Mouse (Mus musculus) MEL (cell line): ENCODE measurements around the gene Lrriq4. TPM values are rescaled to one million over a fixed set of nuclear protein-coding genes. Genes with fewer than 3 reads are reported as not detected.
A peak's percentile ranks its signal among the peaks of the same experiment; 100 is the strongest.

Experiments
- DNase-seq: peaks from one replicate; pipeline ENCODE4 v3.0.0; 2011; ENCODE audit warnings: low read depth, low spot score
- H3K27ac ChIP-seq: 2 replicates; pipeline ENCODE4 v1.5.1; 2012; ENCODE audit warnings: low read depth, mild to moderate bottlenecking, control low read depth, low read length, moderate library complexity; ENCODE audit not compliant: control insufficient read depth
- H3K27me3 ChIP-seq, 2 experiments: fragments of 150-350 bp in 1 of 2; sonication (generic) in 1 of 2; 2 replicates each; pipeline ENCODE4 v1.6.1; 2012; ENCODE audit warnings: low read length in 2 of 2, mild to moderate bottlenecking in 2 of 2, improper control_type of control experiment in 1 of 2, moderate library complexity in 1 of 2; ENCODE audit not compliant: insufficient read depth in 2 of 2, control insufficient read depth in 1 of 2
- H3K36me3 ChIP-seq, 2 experiments: 2 replicates each; pipeline ENCODE4 v1.6.1; 2012 to 2014; ENCODE audit warnings: low read length in 2 of 2, improper control_type of control experiment in 1 of 2, inconsistent platforms in 1 of 2, mild to moderate bottlenecking in 1 of 2; ENCODE audit not compliant: insufficient read depth in 2 of 2, control insufficient read depth in 1 of 2
- H3K4me1 ChIP-seq, 2 experiments: fragments of 150-350 bp in 1 of 2; sonication (generic) in 1 of 2; 2 replicates each; pipeline ENCODE4 v1.6.1; 2012; ENCODE audit warnings: low read length in 2 of 2, improper control_type of control experiment in 1 of 2, mild to moderate bottlenecking in 1 of 2; ENCODE audit not compliant: insufficient read depth in 2 of 2, control insufficient read depth in 1 of 2
- H3K4me3 ChIP-seq, 2 experiments: fragments of 150-350 bp in 1 of 2; sonication (generic) in 1 of 2; 2 replicates each; pipeline ENCODE4 v1.5.1; 2012; ENCODE audit warnings: low read depth in 2 of 2, low read length in 2 of 2, mild to moderate bottlenecking in 2 of 2, moderate library complexity in 2 of 2, control low read depth in 1 of 2, improper control_type of control experiment in 1 of 2; ENCODE audit not compliant: control insufficient read depth in 1 of 2, insufficient read depth in 1 of 2
- H3K79me2 ChIP-seq: 2 replicates; pipeline ENCODE4 v1.6.1; 2012; ENCODE audit warnings: mild to moderate bottlenecking, low read length, moderate library complexity; ENCODE audit not compliant: control insufficient read depth, poor library complexity, insufficient read depth
- H3K9ac ChIP-seq: 2 replicates; pipeline ENCODE4 v1.6.1; 2012; ENCODE audit warnings: low read depth, mild to moderate bottlenecking, control low read depth, low read length, moderate library complexity; ENCODE audit not compliant: control insufficient read depth, poor library complexity, severe bottlenecking
- H3K9me3 ChIP-seq: fragments of 150-350 bp; sonication (generic); replicated peaks from 2 replicates; pipeline ENCODE4 v1.6.1; 2012; ENCODE audit warnings: mild to moderate bottlenecking, low read length, improper control_type of control experiment, moderate library complexity; ENCODE audit not compliant: insufficient read depth
- CHD1 ChIP-seq: IDR thresholded peaks from 2 replicates; pipeline ENCODE4 v1.6.1; 2012; ENCODE audit warnings: low read depth, mild to moderate bottlenecking, inconsistent platforms, low read length, improper control_type of control experiment
- E2F4 ChIP-seq: IDR thresholded peaks from 2 replicates; pipeline ENCODE4 v1.6.1; 2011; ENCODE audit warnings: low read depth, low read length, improper control_type of control experiment, borderline replicate concordance
- ELF1 ChIP-seq: IDR thresholded peaks from 2 replicates; pipeline ENCODE4 v1.6.1; 2014; ENCODE audit warnings: low read depth, mild to moderate bottlenecking, inconsistent platforms, low read length, improper control_type of control experiment, moderate library complexity
- ETS1 ChIP-seq: IDR thresholded peaks from 2 replicates; pipeline ENCODE4 v1.6.1; 2012; ENCODE audit warnings: low read depth, mild to moderate bottlenecking, inconsistent platforms, low read length, improper control_type of control experiment, moderate library complexity
- GABPA ChIP-seq: IDR thresholded peaks from 2 replicates; pipeline ENCODE4 v1.6.1; 2012; ENCODE audit warnings: low read depth, mild to moderate bottlenecking, inconsistent platforms, low read length, improper control_type of control experiment, moderate library complexity
- GATA1 ChIP-seq: IDR thresholded peaks from 2 replicates; pipeline ENCODE4 v1.6.1; 2011; ENCODE audit warnings: low read depth, low read length, improper control_type of control experiment
- HCFC1 ChIP-seq: IDR thresholded peaks from 2 replicates; pipeline ENCODE4 v1.6.1; 2012; ENCODE audit warnings: low read depth, mild to moderate bottlenecking, inconsistent platforms, low read length, improper control_type of control experiment, moderate library complexity
- KAT2A ChIP-seq: conservative IDR thresholded peaks from 2 replicates; pipeline ENCODE4 v1.6.1; 2012; ENCODE audit warnings: low read depth, low read length, improper control_type of control experiment, inconsistent platforms
- MAZ ChIP-seq: IDR thresholded peaks from 2 replicates; pipeline ENCODE4 v1.6.1; 2012; ENCODE audit warnings: low read depth, mild to moderate bottlenecking, inconsistent platforms, low read length, improper control_type of control experiment
- MXI1 ChIP-seq: IDR thresholded peaks from 2 replicates; pipeline ENCODE4 v1.6.1; 2011; ENCODE audit warnings: mild to moderate bottlenecking, low read depth, low read length, improper control_type of control experiment
- MYB ChIP-seq: IDR thresholded peaks from 2 replicates; pipeline ENCODE4 v1.6.1; 2011; ENCODE audit warnings: mild to moderate bottlenecking, low read depth, low read length, improper control_type of control experiment
- NELFE ChIP-seq: IDR thresholded peaks from 2 replicates; pipeline ENCODE4 v1.6.1; 2011; ENCODE audit warnings: low read depth, low read length, improper control_type of control experiment
- POLR2A ChIP-seq, 2 experiments: IDR thresholded peaks; 2 replicates each; pipeline ENCODE4 v1.6.1; 2011 to 2012; ENCODE audit warnings: low read length in 2 of 2, mild to moderate bottlenecking in 2 of 2, control low read depth in 1 of 2, improper control_type of control experiment in 1 of 2, low read depth in 1 of 2, moderate library complexity in 1 of 2; ENCODE audit not compliant: control insufficient read depth in 1 of 2, insufficient read depth in 1 of 2, poor library complexity in 1 of 2
- POLR2AphosphoS2 ChIP-seq: IDR thresholded peaks from 2 replicates; pipeline ENCODE4 v1.6.1; 2011; ENCODE audit warnings: low read length, improper control_type of control experiment
- RCOR1 ChIP-seq: IDR thresholded peaks from 2 replicates; pipeline ENCODE4 v1.6.1; 2012; ENCODE audit warnings: low read depth, mild to moderate bottlenecking, inconsistent platforms, low read length, improper control_type of control experiment
- SIN3A ChIP-seq: IDR thresholded peaks from 2 replicates; pipeline ENCODE4 v1.6.1; 2012; ENCODE audit warnings: low read length, improper control_type of control experiment, inconsistent platforms
- TBP ChIP-seq: IDR thresholded peaks from 2 replicates; pipeline ENCODE4 v1.8.0; 2011; ENCODE audit warnings: low read depth, low read length, improper control_type of control experiment
- USF2 ChIP-seq, 2 experiments: IDR thresholded peaks; 2 replicates each; pipeline ENCODE4 v1.6.1; 2011 to 2012; ENCODE audit warnings: improper control_type of control experiment in 2 of 2, low read length in 2 of 2, borderline replicate concordance in 1 of 2, inconsistent platforms in 1 of 2, low read depth in 1 of 2, mild to moderate bottlenecking in 1 of 2; ENCODE audit not compliant: insufficient read depth in 1 of 2
- polyA plus RNA-seq, 2 experiments: library from polyadenylated mRNA; stranded (reverse) in 1 of 2; unstranded in 1 of 2; fragments of >175 nt in 1 of 2; fragments of >200 nt in 1 of 2; gene quantifications; 2 replicates each; pipeline versions ENCODE4 v1.2.1 to v1.2.4; 2012; ENCODE audit warnings: low replicate concordance in 2 of 2, low read depth in 1 of 2; ENCODE audit not compliant: insufficient read length in 2 of 2, insufficient read depth in 1 of 2, missing spikeins in 1 of 2
- total RNA-seq: library from RNA; depleted of rRNA; stranded (reverse); fragments of 300-350 nt; gene quantifications from 2 replicates; pipeline ENCODE4 v1.2.3, GENCODE M21; 2012

Gene Lrriq4
- total and polyA plus RNA-seq, 3 experiments = not detected

- TF ChIP-seq MYB (no peak), GABPA (no peak), POLR2A (IDR thresholded peaks at IDR 0.05; ENCODE audit: control insufficient read depth in 1 of 2, insufficient read depth in 1 of 2, low read depth in 1 of 2, low read length in 2 of 2, poor library complexity in 1 of 2) (peak; percentile 39 to 55; a peak in 2 of 4 replicates)
Measured at GRCm38 (mm10) chr3:30595111-30595832, 49.0 kb upstream of the Lrriq4 start (continued).

- Histone ChIP-seq H3K4me3 (no peak overlapping the region), H3K9ac (no peak overlapping the region), H3K4me1 (peaks cover 3 to 12% of the 10 kb centered on the region in 2 experiments; a peak in 3 of 4 replicates), H3K27ac (no peak overlapping the region), H3K27me3 (no peaks in the 10 kb centered on the region), H3K9me3 (no peaks in the 10 kb centered on the region), H3K36me3 (peaks cover 0 to 12% of the 10 kb centered on the region in 2 experiments; a peak in 2 of 4 replicates), H3K79me2 (peaks cover 4% of the 10 kb centered on the region; the same call in 1 of the 2 replicates)
- TF ChIP-seq ELF1 = no peak
- TF ChIP-seq NELFE = no peak
- no peak for TF ChIP-seq HCFC1
- TF ChIP-seq ETS1 = no peak
- no peak for TF ChIP-seq E2F4
- TF ChIP-seq MAZ = no peak
- no peak for TF ChIP-seq KAT2A
- no peak for TF ChIP-seq USF2 (IDR thresholded peaks at IDR 0.05; ENCODE audit: borderline replicate concordance in 1 of 2, insufficient read depth in 1 of 2, low read depth in 1 of 2, low read length in 2 of 2)
- no peak for TF ChIP-seq POLR2AphosphoS2
- no peak for TF ChIP-seq MYB
- no peak for TF ChIP-seq GATA1
- no peak for TF ChIP-seq RCOR1
- TF ChIP-seq CHD1 = no peak
- DNase-seq = no peak
Measured at GRCm38 (mm10) chr3:30597271-30597670, 47.0 kb upstream of the Lrriq4 start.

DNA sequence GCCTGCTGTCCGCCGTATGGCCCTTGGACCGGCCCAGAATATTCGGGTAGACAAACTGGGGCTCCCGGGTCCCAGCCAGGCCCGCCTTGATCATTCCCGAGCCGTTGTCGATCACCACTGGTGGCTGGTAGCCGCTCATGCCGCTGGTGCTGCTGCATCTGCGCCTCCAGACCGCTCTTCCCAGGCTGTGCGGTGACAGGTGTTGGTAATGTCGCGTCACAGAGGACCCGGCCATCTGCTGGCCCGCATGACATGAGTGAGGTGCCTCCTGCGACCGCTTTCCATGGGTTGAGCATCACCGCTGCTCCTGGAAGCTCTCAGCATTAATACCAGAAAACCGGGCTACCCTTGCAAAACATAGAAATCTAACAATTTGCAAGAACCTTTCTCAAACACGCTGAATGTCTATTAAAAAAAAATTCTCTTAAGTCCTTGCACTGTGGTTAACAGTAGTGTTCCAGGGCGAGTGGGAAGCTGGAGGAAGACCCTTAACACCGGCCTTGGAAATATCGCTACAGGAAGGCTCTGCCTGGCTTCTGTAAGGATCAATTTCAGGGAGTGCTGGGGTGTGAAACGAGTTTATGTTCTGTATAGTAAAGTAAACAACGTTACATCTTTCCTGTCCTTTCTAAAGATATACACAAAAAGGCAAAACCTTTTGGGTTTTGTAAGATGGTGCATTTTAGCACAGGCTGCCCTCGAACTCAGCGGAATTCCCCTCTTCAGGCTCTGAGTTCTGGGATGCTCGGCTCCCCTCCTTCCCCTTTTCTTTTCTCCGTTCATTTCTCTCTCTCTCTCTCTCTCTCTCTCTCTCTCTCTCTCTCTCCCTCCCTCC lies 44.4 kb upstream of the Lrriq4 start, which contains the start of gene Actrt3:
TSS of gene Actrt3 (minus strand) at position 229 of the 835 bp plus-strand sequence.
- DNase-seq = peak; percentile 65
- Histone ChIP-seq H3K9ac (peak within 1 kb of the TSS; percentile 79), H3K4me3 (peak within 1 kb of the TSS; percentile 66 to 95), H3K36me3 (peaks cover 0 to 12% of the 10 kb centered on the region in 2 experiments; a peak in 2 of 4 replicates), H3K27ac (peak within 1 kb of the TSS; percentile 85), H3K79me2 (peaks cover 17% of the 10 kb centered on the region), H3K27me3 (no peaks in the 10 kb centered on the region), H3K9me3 (no peaks in the 10 kb centered on the region), H3K4me1 (peaks cover 3 to 11% of the 10 kb centered on the region in 2 experiments; a peak in 3 of 4 replicates)
- TF ChIP-seq POLR2A (IDR thresholded peaks at IDR 0.05; ENCODE audit: control insufficient read depth in 1 of 2, insufficient read depth in 1 of 2, low read depth in 1 of 2, low read length in 2 of 2, poor library complexity in 1 of 2) = no peak
- TF ChIP-seq E2F4 = no peak
- no peak for TF ChIP-seq NELFE
- TF ChIP-seq USF2 (IDR thresholded peaks at IDR 0.05; ENCODE audit: borderline replicate concordance in 1 of 2, insufficient read depth in 1 of 2, low read depth in 1 of 2, low read length in 2 of 2) = no peak
- 0 out of 2 replicates have a peak, but pooled peaks have one; percentile 10 for TF ChIP-seq TBP
- 0 out of 2 replicates have a peak, but pooled peaks have one; percentile 25 for TF ChIP-seq HCFC1
- TF ChIP-seq MXI1 = peak; percentile 11
- TF ChIP-seq SIN3A = peak; percentile 33
- TF ChIP-seq GABPA = no peak
